Mouse (Mus musculus): ENCODE measurements around the gene Ctps2. TPM values are rescaled to one million over a fixed set of nuclear protein-coding genes. Genes with fewer than 3 reads are reported as not detected.

Ctps2 gene
- polyA plus RNA-seq (2014; fragmentation: Illumina TruSeq; extraction: RNeasy Lipid Tissue Mini Kit (QIAGEN cat#74804); ENCODE audit: low read depth, low replicate concordance), result 18.7 TPM

GRCm38 (mm10) chrX:162900938-162901337 lies at the start of gene Ctps2:
Ctps2 (plus strand) TSS chrX:162901238.

GRCm38 (mm10) chrX:162887931-162888511 lies 13.0 kb upstream of the Ctps2 start, which contains the start of gene Syap1:
Syap1 (minus strand) TSS chrX:162888447.

GRCm38 (mm10) chrX:162964383-162964782 lies 63.3 kb downstream of the Ctps2 start, which contains the start of gene S100g:
S100g (minus strand) TSS chrX:162964599.

Other genes starting within 250 kb of the Ctps2 start
- 153 TPM for gene Rbbp7, start 140.8 kb upstream of the Ctps2 start, polyA plus RNA-seq (2014; fragmentation: Illumina TruSeq; extraction: RNeasy Lipid Tissue Mini Kit (QIAGEN cat#74804); ENCODE audit: low read depth, low replicate concordance)
- gene Txlng, start 71.8 kb upstream of the Ctps2 start, polyA plus RNA-seq (2014; fragmentation: Illumina TruSeq; extraction: RNeasy Lipid Tissue Mini Kit (QIAGEN cat#74804); ENCODE audit: low read depth, low replicate concordance), result 9.5 TPM
- gene Syap1, start 12.8 kb upstream of the Ctps2 start, polyA plus RNA-seq (2014; fragmentation: Illumina TruSeq; extraction: RNeasy Lipid Tissue Mini Kit (QIAGEN cat#74804); ENCODE audit: low read depth, low replicate concordance), result 37.1 TPM
- not detected for gene S100g, start 63.4 kb downstream of the Ctps2 start, polyA plus RNA-seq (2014; fragmentation: Illumina TruSeq; extraction: RNeasy Lipid Tissue Mini Kit (QIAGEN cat#74804); ENCODE audit: low read depth, low replicate concordance)